Mouse (Mus musculus) bone marrow macrophage, adult 2 months (primary cell): ENCODE results near the gene Wipf2.

ENCODE experiments used
- CTCF ChIP-seq: IDR thresholded peaks from 2 replicates; pipeline ENCODE4 v1.5.1; 2012; ENCODE audit warnings: low read depth, mild to moderate bottlenecking, low read length, moderate library complexity
- POLR2A ChIP-seq: IDR thresholded peaks from 2 replicates; pipeline ENCODE4 v1.6.1; 2012; ENCODE audit warnings: mild to moderate bottlenecking, low read depth, low read length, borderline replicate concordance

GRCm38 (mm10) chr11:98941341-98941825 lies 77.9 kb downstream of the Wipf2 start:
- TF ChIP-seq CTCF (no peak), POLR2A (no peak)
